9 mouse cellular contexts compared by ENCODE assay signal in the genomic region with DNA sequence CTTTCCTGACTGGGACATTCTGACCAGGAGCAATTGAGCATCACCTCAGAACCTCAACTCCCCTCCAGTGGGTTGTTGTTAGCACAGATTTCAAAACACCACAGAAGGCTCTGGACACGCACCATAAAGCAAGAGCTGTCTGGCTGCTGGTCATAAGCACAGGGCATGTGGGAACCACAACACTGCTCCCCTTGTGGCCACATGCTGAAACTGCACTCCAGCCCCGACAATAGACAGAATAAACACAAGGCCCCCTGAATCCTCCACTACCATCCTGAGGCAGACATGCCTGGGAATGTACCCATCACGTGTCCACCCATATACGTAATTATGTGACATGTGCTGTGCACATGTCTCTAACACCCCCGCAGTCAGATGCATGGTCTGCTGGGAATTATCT. TPM values are rescaled to one million over a fixed set of nuclear protein-coding genes. Genes with fewer than 3 reads are reported as not detected.
DNase-seq lines count a peak whose midpoint lies in the region; ATAC-seq lines count a peak whose summit lies in the region.
"Had no signal": no experiment of that assay in that cellular context is flagged by ENCODE, and none has a peak within 500 bp of the region (broad histone marks: within the 10 kb centered on the region; RNA-seq: fewer than 3 reads in every experiment).

No protein-coding gene starts in this region.

- WGBS in kidney, embryonic 15.5 days = 45% methylated on average over 5 of the region's 5 CpGs

- H3K36me3 ChIP-seq in kidney, embryonic 15.5 days = peaks cover 55% of the 10 kb centered on the region

- DNase-seq in adrenal gland, postnatal 25 days = peak; percentile 29
- DNase-seq in adrenal gland, adult 8-10 months = no peak
- DNase-seq in right cerebral cortex, postnatal 4 days = peak; percentile 59
- DNase-seq in right cerebral cortex, postnatal 36 days (ENCODE audit: low spot score in 2 of 2) = no peak
- peak; percentile 27 to 41 for DNase-seq in natural killer cell, adult 2 months (ENCODE audit: low spot score in 2 of 2)
- no peak for DNase-seq in Muller cell, postnatal 12 days (ENCODE audit: inconsistent ontology term)

- H3K9ac ChIP-seq in kidney, embryonic 15.5 days = no peak overlapping the region

- no peaks in the 10 kb centered on the region for H3K27me3 ChIP-seq in kidney, embryonic 15.5 days

- H3K4me3 ChIP-seq in kidney, embryonic 15.5 days (replicated peaks) = no peak overlapping the region

- no peaks in the 10 kb centered on the region for H3K9me3 ChIP-seq in kidney, embryonic 15.5 days (replicated peaks)

- H3K27ac ChIP-seq in kidney, embryonic 15.5 days = no peak overlapping the region

- ATAC-seq in erythroblast, adult 5-6 weeks (replicated peaks; ENCODE audit: low FRiP score, poor library complexity, severe bottlenecking) = 0 out of 2 replicates have a peak, but pooled peaks have one; percentile 51
- ATAC-seq in kidney, embryonic 15.5 days (replicated peaks; ENCODE audit: low FRiP score) = peak; percentile 71

- peaks cover 38% of the 10 kb centered on the region for H3K4me1 ChIP-seq in kidney, embryonic 15.5 days

- H3K4me2 ChIP-seq in kidney, embryonic 15.5 days = no peak overlapping the region

RNA-seq across cellular contexts. Expression of gene Crybb3, which starts 9.8 kb away (rescaled TPM):
- 0.70 TPM in 1 of 2 replicates, not detected in the other for total RNA-seq in adrenal gland, postnatal 25 days (2021)
- total RNA-seq in adrenal gland, adult 8-10 months (2022) = 1 to 10 TPM in 2 of 4 experiments, under 1 TPM in 1, not detected in 1; 0.84 to 2.6 (median 2.3) TPM
- not detected in 2 replicates for total RNA-seq in erythroblast, adult 5-6 weeks (2015; ENCODE audit: low replicate concordance)
- not detected in 2 replicates for total RNA-seq in erythroblast, adult 5-6 weeks (2017; ENCODE audit: low replicate concordance)
- 1.1 and 1.2 TPM in 2 replicates for polyA plus RNA-seq in kidney, embryonic 15.5 days (2015; fragmentation: Nextera tagmentation; extraction: Ambion mirVana)

RNA-seq across cellular contexts. Expression of gene Crybb2, which starts 21.2 kb away (rescaled TPM):
- not detected in 2 replicates for total RNA-seq in adrenal gland, postnatal 25 days (2021)
- not detected for total RNA-seq in adrenal gland, adult 8-10 months (2022)
- total RNA-seq in erythroblast, adult 5-6 weeks (2015; ENCODE audit: low replicate concordance) = not detected in 2 replicates
- not detected in 2 replicates for total RNA-seq in erythroblast, adult 5-6 weeks (2017; ENCODE audit: low replicate concordance)
- not detected in 2 replicates for polyA plus RNA-seq in kidney, embryonic 15.5 days (2015; fragmentation: Nextera tagmentation; extraction: Ambion mirVana)
- polyA plus RNA-seq: heart, embryonic 14.5 days had no signal

Comparison
In these comparisons a context has a peak if more than half of its experiments do, and no peak if none do; other contexts are left out.
1. DNase-seq: peak in adrenal gland, postnatal 25 days (single experiment), right cerebral cortex, postnatal 4 days (single experiment) and natural killer cell, adult 2 months (2 of 2); none in adrenal gland, adult 8-10 months (single experiment), right cerebral cortex, postnatal 36 days (0 of 2) and Muller cell, postnatal 12 days (single experiment).